Mouse (Mus musculus) CH12.LX (cell line): ENCODE results near the gene B3gnt2. TPM values are rescaled to one million over a fixed set of nuclear protein-coding genes. Genes with fewer than 3 reads are reported as not detected.
A peak's percentile ranks its signal among the peaks of the same experiment; 100 is the strongest.

Experiments used
- DNase-seq: peaks from one replicate; pipeline ENCODE4 v3.0.0-alpha.2; 2013; ENCODE audit errors: extremely low read depth
- H3K27ac ChIP-seq: 2 replicates; pipeline ENCODE4 v1.5.1; 2012; ENCODE audit warnings: low read depth, mild to moderate bottlenecking, control low read depth, moderate library complexity; ENCODE audit not compliant: insufficient read depth
- H3K27me3 ChIP-seq: replicated peaks from 2 replicates; pipeline ENCODE3; 2012; ENCODE audit warnings: inconsistent platforms
- H3K36me3 ChIP-seq, 2 experiments: replicated peaks in 1 of 2; 2 replicates each; pipeline versions ENCODE3 to v1.6.1; 2012; ENCODE audit warnings: inconsistent platforms in 1 of 2, low read length in 1 of 2, mild to moderate bottlenecking in 1 of 2, mixed read lengths in 1 of 2, moderate library complexity in 1 of 2; ENCODE audit not compliant: control insufficient read depth in 1 of 2, insufficient read depth in 1 of 2
- H3K4me1 ChIP-seq, 2 experiments: 2 replicates each; pipeline ENCODE4 v1.6.1; 2012; ENCODE audit warnings: inconsistent platforms in 1 of 2, moderate library complexity in 1 of 2; ENCODE audit not compliant: insufficient read depth in 2 of 2, control insufficient read depth in 1 of 2
- H3K4me2 ChIP-seq: 2 replicates; pipeline ENCODE4 v1.6.1; 2012; ENCODE audit warnings: low read depth, mild to moderate bottlenecking, control low read depth; ENCODE audit not compliant: poor library complexity, insufficient read depth, severe bottlenecking
- H3K4me3 ChIP-seq, 3 experiments: fragments of 150-350 bp in 1 of 3; sonication (generic) in 1 of 3; replicated peaks in 1 of 3; 2 replicates each; pipeline versions ENCODE3 to v1.5.1; 2011 to 2012; ENCODE audit warnings: low read depth in 2 of 3, low read length in 2 of 3, mild to moderate bottlenecking in 2 of 3, moderate library complexity in 2 of 3, control low read depth in 1 of 3, improper control_type of control experiment in 1 of 3, inconsistent platforms in 1 of 3, mixed read lengths in 1 of 3; ENCODE audit not compliant: poor library complexity in 1 of 3
- H3K79me2 ChIP-seq: replicated peaks from 2 replicates; pipeline ENCODE4 v1.6.1; 2012; ENCODE audit warnings: mild to moderate bottlenecking, moderate library complexity; ENCODE audit not compliant: control insufficient read depth, poor library complexity, insufficient read depth, severe bottlenecking; ENCODE audit errors: extremely low read depth
- H3K9ac ChIP-seq: 2 replicates; pipeline ENCODE4 v1.6.1; 2012; ENCODE audit warnings: low read depth, mild to moderate bottlenecking, control low read depth, moderate library complexity; ENCODE audit not compliant: insufficient read depth
- H3K9me3 ChIP-seq: replicated peaks from 2 replicates; pipeline ENCODE3; 2012; ENCODE audit warnings: low read length, inconsistent platforms, mixed read lengths
- BHLHE40 ChIP-seq: IDR thresholded peaks from 2 replicates; pipeline ENCODE4 v1.6.1; 2011; ENCODE audit warnings: mild to moderate bottlenecking, low read depth, low read length, improper control_type of control experiment
- CHD1 ChIP-seq: IDR thresholded peaks from 2 replicates; pipeline ENCODE4 v1.6.1; 2012; ENCODE audit warnings: low read depth, low read length, improper control_type of control experiment, inconsistent platforms
- CHD2 ChIP-seq: IDR thresholded peaks from 2 replicates; pipeline ENCODE4 v1.6.1; 2011; ENCODE audit warnings: low read length, improper control_type of control experiment
- E2F4 ChIP-seq: IDR thresholded peaks from 2 replicates; pipeline ENCODE4 v1.6.1; 2011; ENCODE audit warnings: low read depth, low read length, improper control_type of control experiment; ENCODE audit not compliant: insufficient replicate concordance
- ETS1 ChIP-seq: conservative IDR thresholded peaks from 2 replicates; pipeline ENCODE4 v1.6.1; 2012; ENCODE audit warnings: low read depth, mild to moderate bottlenecking, inconsistent platforms, low read length, improper control_type of control experiment, moderate library complexity
- HCFC1 ChIP-seq: IDR thresholded peaks from 2 replicates; pipeline ENCODE4 v1.6.1; 2012; ENCODE audit warnings: low read depth, mild to moderate bottlenecking, inconsistent platforms, low read length, improper control_type of control experiment
- IRF4 ChIP-seq: IDR thresholded peaks from 2 replicates; pipeline ENCODE4 v1.6.1; 2014; ENCODE audit warnings: low read depth, mild to moderate bottlenecking, inconsistent platforms, low read length, improper control_type of control experiment
- MAFK ChIP-seq: IDR thresholded peaks from 2 replicates; pipeline ENCODE4 v1.6.1; 2011; ENCODE audit warnings: low read length, improper control_type of control experiment; ENCODE audit not compliant: insufficient replicate concordance
- MXI1 ChIP-seq: IDR thresholded peaks from 2 replicates; pipeline ENCODE4 v1.6.1; 2011; ENCODE audit warnings: mild to moderate bottlenecking, low read depth, low read length, improper control_type of control experiment
- MYC ChIP-seq: IDR thresholded peaks from 2 replicates; pipeline ENCODE4 v1.6.1; 2011; ENCODE audit warnings: low read depth, mild to moderate bottlenecking, improper control_type of control experiment, low read length
- PAX5 ChIP-seq: IDR thresholded peaks from 2 replicates; pipeline ENCODE4 v1.6.1; 2012; ENCODE audit warnings: low read length, inconsistent platforms, mixed read lengths
- POLR2A ChIP-seq: IDR thresholded peaks from 2 replicates; pipeline ENCODE4 v1.6.1; 2011; ENCODE audit warnings: low read depth, mild to moderate bottlenecking, improper control_type of control experiment, low read length
- POLR2AphosphoS2 ChIP-seq: IDR thresholded peaks from 2 replicates; pipeline ENCODE4 v1.6.1; 2011; ENCODE audit warnings: low read depth, low read length, improper control_type of control experiment
- TBP ChIP-seq: conservative IDR thresholded peaks from 2 replicates; pipeline ENCODE4 v1.6.1; 2011; ENCODE audit warnings: low read depth, low read length, improper control_type of control experiment
- UBTF ChIP-seq: IDR thresholded peaks from 2 replicates; pipeline ENCODE4 v1.6.1; 2012; ENCODE audit warnings: low read depth, mild to moderate bottlenecking, inconsistent platforms, low read length, improper control_type of control experiment, moderate library complexity
- USF2 ChIP-seq: conservative IDR thresholded peaks from 2 replicates; pipeline ENCODE4 v1.6.1; 2011; ENCODE audit warnings: low read depth, low read length, improper control_type of control experiment
- ZC3H11A ChIP-seq: IDR thresholded peaks from 2 replicates; pipeline ENCODE4 v1.6.1; 2012; ENCODE audit warnings: low read depth, mild to moderate bottlenecking, inconsistent platforms, low read length, improper control_type of control experiment
- ZMIZ1 ChIP-seq: IDR thresholded peaks from 2 replicates; pipeline ENCODE4 v1.6.1; 2012; ENCODE audit warnings: low read depth, mild to moderate bottlenecking, inconsistent platforms, low read length, improper control_type of control experiment
- ZNF384 ChIP-seq: IDR thresholded peaks from 2 replicates; pipeline ENCODE4 v1.6.1; 2012; ENCODE audit warnings: low read depth, low read length, improper control_type of control experiment, inconsistent platforms
- dilution Hi-C: fragments of 300-500 bp; cut with MboI; formaldehyde crosslinking; loops from 2 replicates; pipeline ENCODE4 v1.14.3; 2020; ENCODE audit warnings: low sequenced_read_pairs; ENCODE audit not compliant: extremely low pct_unique_long_range_greater_than_20kb, extremely low pct_ligation_motif_present
- in situ Hi-C: fragments of 300-500 bp; cut with MboI; formaldehyde crosslinking; loops from 3 replicates; pipeline ENCODE4 v1.14.3; 2019; ENCODE audit warnings: low sequenced_read_pairs, low pct_ligation_motif_present, low pct_unique_long_range_greater_than_20kb, mixed read lengths
- polyA plus RNA-seq: library from polyadenylated mRNA; unstranded; fragments of >175 nt; gene quantifications from 2 replicates; pipeline ENCODE4 v1.2.1, GENCODE M21; 2012; ENCODE audit warnings: low read depth; ENCODE audit not compliant: insufficient read length
- total RNA-seq, 2 experiments: library from RNA; depleted of rRNA; stranded (reverse); fragments of 300-350 nt in 1 of 2; fragments of >200 nt in 1 of 2; gene quantifications; 2 replicates each; pipeline ENCODE4 v1.2.3; 2012 to 2014

B3gnt2 gene
- total and polyA plus RNA-seq, 3 experiments = 74.6 to 96.0 (median 75.2) TPM

DNA sequence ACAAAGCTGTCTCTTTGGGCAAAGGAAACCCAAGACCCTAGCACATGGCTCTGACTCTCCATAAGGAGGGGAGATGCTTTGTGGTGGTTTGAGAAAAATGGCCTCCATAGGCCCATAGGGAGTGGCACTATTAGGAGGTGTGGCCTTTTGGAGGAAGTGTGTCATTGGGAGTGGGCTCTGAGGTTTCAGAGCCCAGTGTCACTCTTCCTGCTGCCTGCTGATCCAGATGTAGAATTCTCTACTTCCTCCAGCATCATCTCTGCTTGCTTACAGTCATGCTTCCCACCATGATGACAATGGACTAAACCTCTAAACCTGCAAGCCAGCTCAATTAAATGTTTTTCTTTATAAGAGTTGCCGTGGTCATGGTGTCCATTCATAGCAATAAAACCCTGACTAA, 66.0 kb downstream of the B3gnt2 start:
- H3K36me3 ChIP-seq = peaks cover 3 to 16% of the 10 kb centered on the region in 2 experiments
- TF ChIP-seq IRF4 (no peak), MYC (0 out of 2 replicates have a peak, but pooled peaks have one; percentile 15)
- DNase-seq = no peak
- no peak overlapping the region for H3K4me2 ChIP-seq
- H3K79me2 ChIP-seq = no peaks in the 10 kb centered on the region
- H3K27me3 ChIP-seq = no peaks in the 10 kb centered on the region
- in situ Hi-C loops (no loop called here), dilution Hi-C loops (no loop called here)
- no peak overlapping the region for H3K27ac ChIP-seq
- H3K9ac ChIP-seq = no peak overlapping the region
- H3K4me3 ChIP-seq = no peak overlapping the region
- peaks cover 29 to 63% of the 10 kb centered on the region in 2 experiments for H3K4me1 ChIP-seq
- H3K9me3 ChIP-seq = peaks cover 1% of the 10 kb centered on the region

- no peaks in the 10 kb centered on the region for H3K27me3 ChIP-seq
- no peaks in the 10 kb centered on the region for H3K79me2 ChIP-seq
- 0 out of 2 replicates have a peak overlapping the region, but pooled peaks have one; percentile 2 for H3K9ac ChIP-seq
- peaks cover 29 to 54% of the 10 kb centered on the region in 2 experiments for H3K4me1 ChIP-seq
- peaks cover 2% of the 10 kb centered on the region for H3K9me3 ChIP-seq
- H3K36me3 ChIP-seq = peaks cover 4 to 18% of the 10 kb centered on the region in 2 experiments
- no peak for DNase-seq
- no peak overlapping the region for H3K4me3 ChIP-seq
- H3K4me2 ChIP-seq = no peak overlapping the region
- H3K27ac ChIP-seq = no peak overlapping the region
- dilution Hi-C loops = no loop called here
- in situ Hi-C loops = no loop called here
- TF ChIP-seq ETS1 = no peak
- TF ChIP-seq POLR2AphosphoS2 = no peak
- no peak for TF ChIP-seq UBTF
- TF ChIP-seq PAX5 = no peak
- TF ChIP-seq TBP = no peak
- no peak for TF ChIP-seq ZMIZ1
- no peak for TF ChIP-seq HCFC1
- no peak for TF ChIP-seq POLR2A
- no peak for TF ChIP-seq USF2
- TF ChIP-seq MXI1 = no peak
- no peak for TF ChIP-seq ZC3H11A
- TF ChIP-seq E2F4 = no peak
- TF ChIP-seq CHD2 = no peak
- TF ChIP-seq CHD1 = no peak
- TF ChIP-seq BHLHE40 = no peak
- TF ChIP-seq ZNF384 = no peak
- no peak for TF ChIP-seq MAFK
Observed at GRCm38 (mm10) chr11:22793881-22794203, 66.9 kb downstream of the B3gnt2 start.
